Mouse (Mus musculus) liver, postnatal 0 days (tissue): ENCODE measurements at regions not wholly inside any gene's neighbourhood (a gene's known extent, or its start where the extent isn't known, plus 50 kb on each side); places are given as distances from the start of the nearest gene placed in this dataset.

ENCODE experiments used
- ATAC-seq: fragments of 200-750 bp; cut with Nextera tagmentation; 2 replicates; pipeline ENCODE4 v1.8.0; 2017; ENCODE audit warnings: mild to moderate bottlenecking, moderate library complexity
- DNase-seq: peaks from one replicate; pipeline ENCODE4 v3.0.0-alpha.2; 2016
- H3K27ac ChIP-seq: fragments of 300-500 bp; sonication (generic); 2 replicates; pipeline ENCODE4 v1.5.1; 2014; ENCODE audit warnings: antibody characterized with exemption, moderate library complexity, mild to moderate bottlenecking, low read depth
- H3K27me3 ChIP-seq: fragments of 300-500 bp; sonication (generic); 2 replicates; pipeline ENCODE4 v1.6.1; 2014; ENCODE audit warnings: low read length, control low read depth, mixed read lengths; ENCODE audit not compliant: insufficient read depth
- H3K36me3 ChIP-seq: fragments of 300-500 bp; sonication (generic); replicated peaks from 2 replicates; pipeline ENCODE4 v1.6.1; 2014; ENCODE audit warnings: mild to moderate bottlenecking, control low read depth, low read length, moderate library complexity, mixed read lengths; ENCODE audit not compliant: insufficient read depth
- H3K4me1 ChIP-seq: fragments of 300-500 bp; sonication (generic); 2 replicates; pipeline ENCODE4 v1.6.1; 2014; ENCODE audit warnings: antibody characterized with exemption, mild to moderate bottlenecking, control low read depth; ENCODE audit not compliant: insufficient read depth
- H3K4me2 ChIP-seq: fragments of 300-500 bp; sonication (generic); 2 replicates; pipeline ENCODE4 v1.6.1; 2014; ENCODE audit warnings: low read depth, mild to moderate bottlenecking, low read length, moderate library complexity, mixed read lengths
- H3K4me3 ChIP-seq: fragments of 300-500 bp; sonication (generic); 2 replicates; pipeline ENCODE4 v1.5.1; 2014; ENCODE audit warnings: low read depth, low read length
- H3K9ac ChIP-seq: fragments of 300-500 bp; sonication (generic); replicated peaks from 2 replicates; pipeline ENCODE4 v1.6.1; 2014; ENCODE audit warnings: mild to moderate bottlenecking, moderate library complexity
- H3K9me3 ChIP-seq: fragments of 300-500 bp; sonication (generic); 2 replicates; pipeline ENCODE4 v1.6.1; 2016; ENCODE audit warnings: mild to moderate bottlenecking, control low read depth, low read length, mixed read lengths
- CTCF ChIP-seq: sonication (generic); IDR thresholded peaks from 2 replicates; pipeline ENCODE4 v1.5.1; 2016; ENCODE audit warnings: antibody characterized with exemption, low read depth
- EP300 ChIP-seq: IDR thresholded peaks from 2 replicates; pipeline ENCODE4 v1.6.1; 2016; ENCODE audit warnings: antibody characterized with exemption, low read depth, mild to moderate bottlenecking
- WGBS: fragments of 180-500 bp; shearing (Covaris S2); extraction: QIAGEN DNeasy Blood & Tissue Kit; methylation state at CpG from one replicate; pipeline ENCODE4 v1.1.7; 2014; ENCODE audit not compliant: insufficient replicate concordance; 5-methylcytosine and 5-hydroxymethylcytosine counted together

DNA sequence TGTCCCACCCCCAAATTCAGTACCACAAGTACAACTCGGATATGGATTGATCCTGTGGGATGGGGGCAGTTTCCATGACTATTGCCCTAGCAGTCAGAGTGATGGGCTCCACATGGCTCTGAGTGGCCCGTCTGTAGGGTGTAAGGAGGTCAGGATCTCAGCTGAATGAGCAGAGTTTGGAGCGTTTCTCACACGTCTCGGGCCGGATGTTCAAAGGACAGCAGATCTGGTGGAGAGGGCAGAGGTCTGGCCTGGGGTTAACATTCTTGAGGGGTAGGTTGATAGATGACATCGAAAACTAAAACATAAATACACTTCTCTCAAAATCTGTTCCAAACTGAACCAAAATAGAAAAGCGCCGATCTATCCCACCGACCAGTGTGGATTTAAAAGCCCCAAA, 146.5 kb upstream of the Cxcl12 start:
- ATAC-seq, result no peak
- Histone ChIP-seq H3K27me3 (no peaks in the 10 kb centered on the region), H3K9me3 (no peaks in the 10 kb centered on the region), H3K9ac (no peak overlapping the region), H3K4me2 (no peak overlapping the region), H3K4me3 (no peak overlapping the region), H3K27ac (no peak overlapping the region), H3K4me1 (no peaks in the 10 kb centered on the region), H3K36me3 (no peaks in the 10 kb centered on the region)
- WGBS, result 77% methylated on average over 10 of the region's 10 CpGs
- no peak for TF ChIP-seq EP300
- no peak for TF ChIP-seq CTCF
- DNase-seq, result no peak

DNA sequence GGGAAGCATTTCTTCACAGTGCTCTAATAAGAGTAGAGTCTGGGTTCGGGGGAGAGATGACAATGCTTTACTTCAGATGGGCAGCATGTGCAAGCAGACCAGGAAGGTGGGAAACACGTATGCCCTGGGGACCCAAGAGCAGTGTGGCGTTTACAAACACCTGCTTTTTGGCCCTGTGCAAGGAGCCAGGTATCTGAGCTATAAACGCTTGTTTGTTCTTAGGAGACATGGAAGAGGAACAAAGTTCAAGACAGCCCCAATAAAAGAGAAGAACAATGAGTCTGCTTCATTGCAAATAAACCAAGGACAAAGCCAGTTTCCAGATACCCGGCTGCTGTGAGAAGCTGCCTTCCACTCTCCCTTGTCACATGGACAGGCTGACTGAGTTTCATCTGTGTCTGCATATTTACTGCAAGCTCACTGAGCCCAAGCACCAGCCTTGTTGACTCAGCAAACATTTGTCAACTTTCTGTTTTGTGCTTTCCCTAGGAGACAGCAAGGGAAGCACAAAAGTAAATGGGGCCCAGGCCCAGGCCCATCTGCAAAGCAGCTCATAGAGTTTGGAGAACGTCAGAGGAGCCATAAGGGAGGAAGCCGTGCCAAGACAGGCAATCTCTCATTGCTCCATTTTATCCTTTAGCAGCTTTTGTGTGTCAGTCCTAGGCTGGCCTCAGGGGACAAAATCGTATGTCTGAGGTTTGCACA, 136.1 kb upstream of the Cxcl12 start:
- no peaks in the 10 kb centered on the region for H3K36me3 ChIP-seq
- DNase-seq (no peak), ATAC-seq (0 out of 2 replicates have a peak, but pooled peaks have one; percentile 29)
- WGBS, result 45% methylated on average over 8 of the region's 8 CpGs
- H3K9ac ChIP-seq, result no peak overlapping the region
- no peaks in the 10 kb centered on the region for H3K4me1 ChIP-seq
- no peak for TF ChIP-seq CTCF
- TF ChIP-seq EP300, result no peak
- H3K9me3 ChIP-seq, result no peaks in the 10 kb centered on the region
- no peak overlapping the region for H3K4me2 ChIP-seq
- no peaks in the 10 kb centered on the region for H3K27me3 ChIP-seq
- H3K4me3 ChIP-seq, result no peak overlapping the region
- H3K27ac ChIP-seq, result no peak overlapping the region

DNA sequence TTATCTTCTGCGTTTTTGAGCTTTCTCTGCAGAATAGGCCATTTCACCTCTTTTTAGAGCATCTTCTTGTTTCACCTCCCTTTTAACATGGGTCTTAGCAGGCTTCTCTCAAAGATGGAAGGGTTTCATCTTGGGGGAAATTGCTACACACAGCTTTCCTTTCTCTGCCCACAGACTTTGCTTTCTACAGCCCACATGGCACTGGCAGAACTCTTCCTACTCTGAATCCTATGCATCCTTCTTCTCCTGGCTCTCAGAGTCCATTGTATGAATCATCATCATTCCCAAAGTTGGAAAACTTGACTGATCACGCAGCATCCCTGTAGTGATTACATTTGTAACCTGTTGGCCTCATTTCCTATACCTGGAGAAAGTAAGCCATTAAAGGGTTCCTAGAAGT, 124.6 kb upstream of the Cxcl12 start:
- H3K36me3 ChIP-seq, result no peaks in the 10 kb centered on the region
- 53% methylated on average over 2 of the region's 2 CpGs for WGBS
- DNase-seq, result no peak
- no peak overlapping the region for H3K9ac ChIP-seq
- H3K4me3 ChIP-seq, result no peak overlapping the region
- H3K27me3 ChIP-seq, result no peaks in the 10 kb centered on the region
- TF ChIP-seq CTCF, result no peak
- no peak for TF ChIP-seq EP300
- H3K4me1 ChIP-seq, result no peaks in the 10 kb centered on the region
- no peaks in the 10 kb centered on the region for H3K9me3 ChIP-seq
- H3K4me2 ChIP-seq, result no peak overlapping the region
- H3K27ac ChIP-seq, result no peak overlapping the region
- ATAC-seq, result no peak

DNA sequence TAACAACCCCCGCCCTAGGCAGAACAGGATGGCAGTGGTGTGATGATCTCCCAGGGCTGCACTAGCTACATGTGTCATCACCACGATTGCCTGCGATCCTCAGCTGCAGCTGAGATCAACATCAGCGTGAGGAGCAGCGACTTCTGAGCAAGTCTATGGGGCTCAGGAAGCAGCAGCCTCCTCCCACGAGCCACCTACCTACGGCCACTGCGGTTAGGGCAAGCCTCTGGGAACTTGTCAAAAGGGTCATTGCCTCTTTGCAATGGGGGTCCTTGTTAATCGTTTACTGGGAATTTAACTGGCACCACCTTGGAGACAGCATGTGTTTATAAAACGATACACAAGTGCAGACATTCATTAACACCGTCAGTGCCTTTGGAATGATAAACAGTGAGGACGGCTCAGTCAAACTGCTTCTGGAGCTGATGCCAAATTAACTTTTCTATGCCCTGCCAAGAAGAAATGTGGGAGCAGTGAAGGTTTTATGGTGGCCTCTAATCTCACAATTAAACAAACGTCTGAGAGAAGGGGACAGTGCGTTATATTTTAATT, 118.8 kb upstream of the Cxcl12 start:
- Histone ChIP-seq H3K27ac (no peak overlapping the region), H3K36me3 (no peaks in the 10 kb centered on the region), H3K4me2 (no peak overlapping the region), H3K4me3 (no peak overlapping the region), H3K4me1 (no peaks in the 10 kb centered on the region), H3K27me3 (no peaks in the 10 kb centered on the region), H3K9ac (no peak overlapping the region), H3K9me3 (no peaks in the 10 kb centered on the region)
- 52% methylated on average over 14 of the region's 14 CpGs for WGBS
- TF ChIP-seq EP300 (no peak), CTCF (no peak)
- ATAC-seq, result no peak
- no peak for DNase-seq

DNA sequence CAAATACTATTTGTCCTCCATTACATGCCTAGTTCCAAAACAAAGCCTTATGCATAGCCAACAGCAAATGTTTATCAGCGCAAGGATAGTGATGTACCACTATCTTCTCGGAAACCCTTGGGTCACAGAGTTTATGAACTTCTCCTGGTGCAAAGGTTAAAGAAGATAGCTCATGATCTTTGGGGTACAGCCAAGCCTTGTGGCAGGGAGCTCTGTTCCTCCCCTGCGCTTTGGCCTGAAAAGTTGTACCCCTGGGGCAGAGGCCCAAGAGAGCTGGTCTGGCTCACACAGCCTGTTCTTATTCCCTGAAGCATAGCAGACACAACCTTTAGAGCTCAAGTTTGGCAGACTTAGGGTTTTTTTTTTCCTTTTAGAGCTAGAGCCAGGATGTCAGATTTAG, 107.6 kb upstream of the Cxcl12 start:
- Histone ChIP-seq H3K4me1 (no peaks in the 10 kb centered on the region), H3K9ac (no peak overlapping the region), H3K4me3 (no peak overlapping the region), H3K27me3 (no peaks in the 10 kb centered on the region), H3K4me2 (no peak overlapping the region), H3K27ac (no peak overlapping the region), H3K36me3 (no peaks in the 10 kb centered on the region), H3K9me3 (no peaks in the 10 kb centered on the region)
- no peak for ATAC-seq
- TF ChIP-seq CTCF, result no peak
- no peak for TF ChIP-seq EP300
- 73% methylated on average over 3 of the region's 3 CpGs for WGBS
- DNase-seq, result no peak

DNA sequence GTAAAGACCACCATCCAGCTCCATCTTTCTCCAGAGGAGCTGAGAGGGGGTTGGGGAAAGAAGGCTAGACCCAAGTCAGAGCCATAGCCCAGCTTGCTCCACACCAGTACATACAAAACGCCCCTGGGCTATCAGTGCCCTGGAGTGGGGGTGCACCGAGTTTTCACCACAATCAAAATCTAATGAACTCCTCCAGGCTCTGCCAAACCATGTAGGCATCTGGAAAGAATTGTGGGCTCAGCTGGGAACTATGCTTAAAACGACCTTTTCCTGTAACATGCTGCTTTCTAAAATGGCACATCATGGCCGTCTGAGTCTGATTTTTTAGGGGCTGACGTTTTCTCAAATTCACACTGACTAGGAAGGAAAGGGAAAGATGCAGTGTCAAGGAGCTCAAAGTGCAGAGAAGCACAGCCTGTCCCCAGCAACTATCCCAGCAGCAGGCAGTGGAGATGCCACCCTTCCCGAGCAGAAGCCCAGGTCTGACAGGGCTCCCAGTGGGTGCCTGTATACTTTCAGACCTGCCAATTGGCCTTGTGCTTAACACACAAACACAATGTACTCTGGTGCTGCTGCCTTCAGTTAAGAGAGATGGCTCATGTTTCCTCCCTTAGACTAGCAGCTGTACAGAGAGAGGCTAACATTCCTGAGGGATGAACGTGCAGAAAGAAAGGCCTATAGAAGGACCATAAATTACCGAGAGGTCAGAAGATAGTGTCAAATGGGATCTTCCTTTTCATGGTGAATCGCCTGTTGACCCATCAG, 100.6 kb upstream of the Cxcl12 start:
- H3K27ac ChIP-seq, result no peak overlapping the region
- H3K4me2 ChIP-seq, result no peak overlapping the region
- WGBS, result 63% methylated on average over 9 of the region's 9 CpGs
- H3K27me3 ChIP-seq, result no peaks in the 10 kb centered on the region
- H3K36me3 ChIP-seq, result no peaks in the 10 kb centered on the region
- TF ChIP-seq CTCF (no peak), EP300 (no peak)
- ATAC-seq (no peak), DNase-seq (no peak)
- no peak overlapping the region for H3K9ac ChIP-seq
- H3K4me3 ChIP-seq, result no peak overlapping the region
- no peaks in the 10 kb centered on the region for H3K9me3 ChIP-seq
- H3K4me1 ChIP-seq, result no peaks in the 10 kb centered on the region
